Mouse (Mus musculus): ENCODE data around the gene Rae1.

Rae1 gene

GRCm38 (mm10) chr2:173035653-173036052 is 35.7 kb downstream of the Rae1 start:
- no peaks in the 10 kb centered on the region for H3K9me3 ChIP-seq (ENCODE audit: low read length)
- H3K4me3 ChIP-seq (replicated peaks; ENCODE audit: low read length), result no peak overlapping the region
- peaks cover 27% of the 10 kb centered on the region for H3K4me1 ChIP-seq (replicated peaks; ENCODE audit: low read depth, low read length)
- H3K27me3 ChIP-seq (ENCODE audit: insufficient read depth, low read length), result no peaks in the 10 kb centered on the region
- TF ChIP-seq POU5F1 (IDR thresholded peaks at IDR 0.05; ENCODE audit: borderline replicate concordance, low read length) (no peak), CTCF (conservative IDR thresholded peaks at IDR 0.05; ENCODE audit: low read length) (no peak), NANOG (IDR thresholded peaks at IDR 0.05; ENCODE audit: borderline replicate concordance, low read length) (no peak)
- H3K36me3 ChIP-seq (ENCODE audit: insufficient read depth, low read length), result peaks cover 61% of the 10 kb centered on the region

- no peaks in the 10 kb centered on the region for H3K9me3 ChIP-seq (ENCODE audit: low read length)
- peaks cover 57% of the 10 kb centered on the region for H3K36me3 ChIP-seq (ENCODE audit: insufficient read depth, low read length)
- no peak overlapping the region for H3K4me3 ChIP-seq (replicated peaks; ENCODE audit: low read length)
- H3K4me1 ChIP-seq (replicated peaks; ENCODE audit: low read depth, low read length), result peaks cover 23% of the 10 kb centered on the region
- TF ChIP-seq NANOG (IDR thresholded peaks at IDR 0.05; ENCODE audit: borderline replicate concordance, low read length), result no peak
- TF ChIP-seq POU5F1 (IDR thresholded peaks at IDR 0.05; ENCODE audit: borderline replicate concordance, low read length), result no peak
- no peak for TF ChIP-seq CTCF (conservative IDR thresholded peaks at IDR 0.05; ENCODE audit: low read length)
- no peaks in the 10 kb centered on the region for H3K27me3 ChIP-seq (ENCODE audit: insufficient read depth, low read length)
Observed at GRCm38 (mm10) chr2:173036055-173036454, 36.1 kb downstream of the Rae1 start.

- TF ChIP-seq CTCF (conservative IDR thresholded peaks at IDR 0.05; ENCODE audit: low read length), result no peak; the same call in 1 of the 2 replicates
- no peak for TF ChIP-seq POU5F1 (IDR thresholded peaks at IDR 0.05; ENCODE audit: borderline replicate concordance, low read length)
- TF ChIP-seq NANOG (IDR thresholded peaks at IDR 0.05; ENCODE audit: borderline replicate concordance, low read length), result no peak
- Histone ChIP-seq H3K4me3 (replicated peaks; ENCODE audit: low read length) (no peak overlapping the region), H3K36me3 (ENCODE audit: insufficient read depth, low read length) (peaks cover 51% of the 10 kb centered on the region), H3K9me3 (ENCODE audit: low read length) (no peaks in the 10 kb centered on the region), H3K4me1 (replicated peaks; ENCODE audit: low read depth, low read length) (peaks cover 17% of the 10 kb centered on the region), H3K27me3 (ENCODE audit: insufficient read depth, low read length) (no peaks in the 10 kb centered on the region)
Observed at GRCm38 (mm10) chr2:173036611-173037010, 36.7 kb downstream of the Rae1 start.

GRCm38 (mm10) chr2:173037347-173037746 is 37.4 kb downstream of the Rae1 start:
- H3K4me1 ChIP-seq (replicated peaks; ENCODE audit: low read depth, low read length), result peaks cover 11% of the 10 kb centered on the region
- peaks cover 44% of the 10 kb centered on the region for H3K36me3 ChIP-seq (ENCODE audit: insufficient read depth, low read length)
- H3K9me3 ChIP-seq (ENCODE audit: low read length), result no peaks in the 10 kb centered on the region
- no peaks in the 10 kb centered on the region for H3K27me3 ChIP-seq (ENCODE audit: insufficient read depth, low read length)
- no peak overlapping the region for H3K4me3 ChIP-seq (replicated peaks; ENCODE audit: low read length)
- TF ChIP-seq POU5F1 (IDR thresholded peaks at IDR 0.05; ENCODE audit: borderline replicate concordance, low read length) (no peak), NANOG (IDR thresholded peaks at IDR 0.05; ENCODE audit: borderline replicate concordance, low read length) (no peak), CTCF (conservative IDR thresholded peaks at IDR 0.05; ENCODE audit: low read length) (no peak)

GRCm38 (mm10) chr2:173037827-173038607 is 38.1 kb downstream of the Rae1 start:
- Histone ChIP-seq H3K4me3 (replicated peaks; ENCODE audit: low read length) (no peak overlapping the region), H3K36me3 (ENCODE audit: insufficient read depth, low read length) (peaks cover 37% of the 10 kb centered on the region), H3K9me3 (ENCODE audit: low read length) (no peaks in the 10 kb centered on the region), H3K27me3 (ENCODE audit: insufficient read depth, low read length) (no peaks in the 10 kb centered on the region), H3K4me1 (replicated peaks; ENCODE audit: low read depth, low read length) (peaks cover 6% of the 10 kb centered on the region)
- TF ChIP-seq POU5F1 (IDR thresholded peaks at IDR 0.05; ENCODE audit: borderline replicate concordance, low read length), result no peak
- no peak for TF ChIP-seq NANOG (IDR thresholded peaks at IDR 0.05; ENCODE audit: borderline replicate concordance, low read length)
- no peak for TF ChIP-seq CTCF (conservative IDR thresholded peaks at IDR 0.05; ENCODE audit: low read length)

GRCm38 (mm10) chr2:173039041-173039440 is 39.1 kb downstream of the Rae1 start:
- H3K36me3 ChIP-seq (ENCODE audit: insufficient read depth, low read length), result peaks cover 27% of the 10 kb centered on the region
- H3K4me1 ChIP-seq (replicated peaks; ENCODE audit: low read depth, low read length), result peaks cover 6% of the 10 kb centered on the region
- H3K27me3 ChIP-seq (ENCODE audit: insufficient read depth, low read length), result no peaks in the 10 kb centered on the region
- TF ChIP-seq POU5F1 (IDR thresholded peaks at IDR 0.05; ENCODE audit: borderline replicate concordance, low read length) (no peak), NANOG (IDR thresholded peaks at IDR 0.05; ENCODE audit: borderline replicate concordance, low read length) (no peak), CTCF (conservative IDR thresholded peaks at IDR 0.05; ENCODE audit: low read length) (no peak)
- H3K4me3 ChIP-seq (replicated peaks; ENCODE audit: low read length), result no peak overlapping the region
- no peaks in the 10 kb centered on the region for H3K9me3 ChIP-seq (ENCODE audit: low read length)

- no peaks in the 10 kb centered on the region for H3K27me3 ChIP-seq (ENCODE audit: insufficient read depth, low read length)
- H3K36me3 ChIP-seq (ENCODE audit: insufficient read depth, low read length), result peaks cover 9% of the 10 kb centered on the region
- H3K9me3 ChIP-seq (ENCODE audit: low read length), result no peaks in the 10 kb centered on the region
- H3K4me3 ChIP-seq (replicated peaks; ENCODE audit: low read length), result no peak overlapping the region
- peaks cover 17% of the 10 kb centered on the region for H3K4me1 ChIP-seq (replicated peaks; ENCODE audit: low read depth, low read length)
- TF ChIP-seq NANOG (IDR thresholded peaks at IDR 0.05; ENCODE audit: borderline replicate concordance, low read length) (no peak), POU5F1 (IDR thresholded peaks at IDR 0.05; ENCODE audit: borderline replicate concordance, low read length) (no peak), CTCF (conservative IDR thresholded peaks at IDR 0.05; ENCODE audit: low read length) (no peak)
Observed at GRCm38 (mm10) chr2:173040803-173041202, 40.9 kb downstream of the Rae1 start.

GRCm38 (mm10) chr2:173041242-173041641 is 41.3 kb downstream of the Rae1 start:
- Histone ChIP-seq H3K4me3 (replicated peaks; ENCODE audit: low read length) (no peak overlapping the region), H3K4me1 (replicated peaks; ENCODE audit: low read depth, low read length) (peaks cover 17% of the 10 kb centered on the region), H3K36me3 (ENCODE audit: insufficient read depth, low read length) (peaks cover 5% of the 10 kb centered on the region), H3K27me3 (ENCODE audit: insufficient read depth, low read length) (no peaks in the 10 kb centered on the region), H3K9me3 (ENCODE audit: low read length) (no peaks in the 10 kb centered on the region)
- TF ChIP-seq NANOG (IDR thresholded peaks at IDR 0.05; ENCODE audit: borderline replicate concordance, low read length) (no peak), CTCF (conservative IDR thresholded peaks at IDR 0.05; ENCODE audit: low read length) (no peak), POU5F1 (IDR thresholded peaks at IDR 0.05; ENCODE audit: borderline replicate concordance, low read length) (no peak)
